Mouse (Mus musculus): ENCODE measurements around the gene Lmtk2. TPM values are rescaled to one million over a fixed set of nuclear protein-coding genes. Genes with fewer than 3 reads are reported as not detected.

Gene Lmtk2
- total and polyA plus RNA-seq, 2 experiments from 2014 or later: 2.5 to 19.5 TPM

- Histone ChIP-seq H3K4me3 (ENCODE audit: low read depth, low read length) (no peak overlapping the region), H3K9me3 (replicated peaks; ENCODE audit: control insufficient read depth, low read length) (no peaks in the 10 kb centered on the region), H3K4me1 (ENCODE audit: control insufficient read depth, insufficient read depth) (0 out of 2 replicates have a peak, but pooled peaks cover 7% of the 10 kb centered on the region), H3K9ac (replicated peaks; ENCODE audit: low read depth, low read length) (no peak overlapping the region), H3K27me3 (ENCODE audit: control insufficient read depth, insufficient read depth, low read length) (no peaks in the 10 kb centered on the region), H3K36me3 (replicated peaks; ENCODE audit: control insufficient read depth, insufficient read depth, low read length) (peaks cover 16% of the 10 kb centered on the region), H3K27ac (ENCODE audit: low read depth) (no peak overlapping the region), H3K4me2 (ENCODE audit: low read depth, low read length) (no peak overlapping the region)
- WGBS: 83% methylated on average over 7 of the region's 7 CpGs
- DNase-seq (ENCODE audit: low spot score): no peak
- no peak for ATAC-seq (ENCODE audit: insufficient read depth, low read depth)
- no peak for TF ChIP-seq EP300 (IDR thresholded peaks at IDR 0.05; ENCODE audit: low read depth)
- no peak for TF ChIP-seq CTCF (IDR thresholded peaks at IDR 0.05; ENCODE audit: low read depth)
Measured at GRCm38 (mm10) chr5:144218061-144218460, 117.8 kb downstream of the Lmtk2 start.

- TF ChIP-seq EP300 (IDR thresholded peaks at IDR 0.05; ENCODE audit: low read depth) (no peak), CTCF (IDR thresholded peaks at IDR 0.05; ENCODE audit: low read depth) (no peak)
- no peak for ATAC-seq (ENCODE audit: insufficient read depth, low read depth)
- H3K9me3 ChIP-seq (replicated peaks; ENCODE audit: control insufficient read depth, low read length): no peaks in the 10 kb centered on the region
- no peak overlapping the region for H3K4me3 ChIP-seq (ENCODE audit: low read depth, low read length)
- WGBS: 67% methylated on average over 12 of the region's 12 CpGs
- DNase-seq (ENCODE audit: low spot score): no peak
- H3K4me1 ChIP-seq (ENCODE audit: control insufficient read depth, insufficient read depth): 0 out of 2 replicates have a peak, but pooled peaks cover 7% of the 10 kb centered on the region
- 0 out of 2 replicates have a peak overlapping the region, but pooled peaks have one; percentile 3 for H3K27ac ChIP-seq (ENCODE audit: low read depth)
- H3K9ac ChIP-seq (replicated peaks; ENCODE audit: low read depth, low read length): no peak overlapping the region
- H3K36me3 ChIP-seq (replicated peaks; ENCODE audit: control insufficient read depth, insufficient read depth, low read length): 0 out of 2 replicates have a peak, but pooled peaks cover 6% of the 10 kb centered on the region
- no peak overlapping the region for H3K4me2 ChIP-seq (ENCODE audit: low read depth, low read length)
- H3K27me3 ChIP-seq (ENCODE audit: control insufficient read depth, insufficient read depth, low read length): no peaks in the 10 kb centered on the region
Measured at GRCm38 (mm10) chr5:144219306-144219705, 119.1 kb downstream of the Lmtk2 start.

GRCm38 (mm10) chr5:144219936-144220335, 119.7 kb downstream of the Lmtk2 start:
- ATAC-seq (ENCODE audit: insufficient read depth, low read depth): no peak
- no peak overlapping the region for H3K27ac ChIP-seq (ENCODE audit: low read depth)
- no peak for DNase-seq (ENCODE audit: low spot score)
- no peak overlapping the region for H3K9ac ChIP-seq (replicated peaks; ENCODE audit: low read depth, low read length)
- H3K36me3 ChIP-seq (replicated peaks; ENCODE audit: control insufficient read depth, insufficient read depth, low read length): 0 out of 2 replicates have a peak, but pooled peaks cover 6% of the 10 kb centered on the region
- no peaks in the 10 kb centered on the region for H3K9me3 ChIP-seq (replicated peaks; ENCODE audit: control insufficient read depth, low read length)
- 88% methylated on average over 5 of the region's 5 CpGs for WGBS
- no peaks in the 10 kb centered on the region for H3K27me3 ChIP-seq (ENCODE audit: control insufficient read depth, insufficient read depth, low read length)
- no peak overlapping the region for H3K4me3 ChIP-seq (ENCODE audit: low read depth, low read length)
- TF ChIP-seq EP300 (IDR thresholded peaks at IDR 0.05; ENCODE audit: low read depth) (no peak), CTCF (IDR thresholded peaks at IDR 0.05; ENCODE audit: low read depth) (no peak)
- 0 out of 2 replicates have a peak, but pooled peaks cover 7% of the 10 kb centered on the region for H3K4me1 ChIP-seq (ENCODE audit: control insufficient read depth, insufficient read depth)
- H3K4me2 ChIP-seq (ENCODE audit: low read depth, low read length): no peak overlapping the region

GRCm38 (mm10) chr5:144221305-144221704, 121.1 kb downstream of the Lmtk2 start:
- Histone ChIP-seq H3K27me3 (ENCODE audit: control insufficient read depth, insufficient read depth, low read length) (no peaks in the 10 kb centered on the region), H3K4me3 (ENCODE audit: low read depth, low read length) (no peak overlapping the region), H3K27ac (ENCODE audit: low read depth) (peak overlapping the region; percentile 83; the same call in 1 of the 2 replicates), H3K4me1 (ENCODE audit: control insufficient read depth, insufficient read depth) (0 out of 2 replicates have a peak, but pooled peaks cover 7% of the 10 kb centered on the region), H3K4me2 (ENCODE audit: low read depth, low read length) (no peak overlapping the region; the same call in 1 of the 2 replicates), H3K9ac (replicated peaks; ENCODE audit: low read depth, low read length) (no peak overlapping the region), H3K9me3 (replicated peaks; ENCODE audit: control insufficient read depth, low read length) (no peaks in the 10 kb centered on the region), H3K36me3 (replicated peaks; ENCODE audit: control insufficient read depth, insufficient read depth, low read length) (0 out of 2 replicates have a peak, but pooled peaks cover 6% of the 10 kb centered on the region)
- TF ChIP-seq CTCF (IDR thresholded peaks at IDR 0.05; ENCODE audit: low read depth): no peak
- no peak for TF ChIP-seq EP300 (IDR thresholded peaks at IDR 0.05; ENCODE audit: low read depth)
- DNase-seq (ENCODE audit: low spot score) (peak; percentile 27), ATAC-seq (ENCODE audit: insufficient read depth, low read depth) (no peak)
- 51% methylated on average over 4 of the region's 4 CpGs for WGBS

- DNase-seq (ENCODE audit: low spot score) (peak; percentile 51), ATAC-seq (ENCODE audit: insufficient read depth, low read depth) (peak; percentile 27)
- WGBS: 2% methylated on average over 25 of the region's 25 CpGs
- TF ChIP-seq EP300 (IDR thresholded peaks at IDR 0.05; ENCODE audit: low read depth): no peak
- TF ChIP-seq CTCF (IDR thresholded peaks at IDR 0.05; ENCODE audit: low read depth): no peak
- peak overlapping the region; percentile 65 for H3K9ac ChIP-seq (replicated peaks; ENCODE audit: low read depth, low read length)
- H3K36me3 ChIP-seq (replicated peaks; ENCODE audit: control insufficient read depth, insufficient read depth, low read length): no peaks in the 10 kb centered on the region
- H3K9me3 ChIP-seq (replicated peaks; ENCODE audit: control insufficient read depth, low read length): no peaks in the 10 kb centered on the region
- peak overlapping the region; percentile 83 for H3K27ac ChIP-seq (ENCODE audit: low read depth)
- peak overlapping the region; percentile 74 for H3K4me3 ChIP-seq (ENCODE audit: low read depth, low read length)
- H3K4me2 ChIP-seq (ENCODE audit: low read depth, low read length): peak overlapping the region; percentile 86
- H3K27me3 ChIP-seq (ENCODE audit: control insufficient read depth, insufficient read depth, low read length): no peaks in the 10 kb centered on the region
- 0 out of 2 replicates have a peak, but pooled peaks cover 7% of the 10 kb centered on the region for H3K4me1 ChIP-seq (ENCODE audit: control insufficient read depth, insufficient read depth)
Measured at GRCm38 (mm10) chr5:144222811-144223502, 122.7 kb downstream of the Lmtk2 start.
